Mouse (Mus musculus) embryonic fibroblast, embryonic 13.5 days (primary cell): ENCODE data around the gene Gabrg3. TPM values are rescaled to one million over a fixed set of nuclear protein-coding genes. Genes with fewer than 3 reads are reported as not detected.
"Not testable (repeated sequence)": the region's sequence is repeated elsewhere in the genome, so short reads cannot be mapped to it uniquely, and the experiment has no call there.

Experiments used
- H3K27ac ChIP-seq: 2 replicates; pipeline ENCODE4 v1.5.1; 2012; ENCODE audit warnings: low read length, control low read depth, inconsistent platforms; ENCODE audit not compliant: insufficient read depth
- H3K4me1 ChIP-seq: 2 replicates; pipeline ENCODE4 v1.6.1; 2011; ENCODE audit warnings: low read length; ENCODE audit not compliant: control insufficient read depth, insufficient read depth
- H3K4me3 ChIP-seq: 2 replicates; pipeline ENCODE4 v1.5.1; 2011; ENCODE audit warnings: mild to moderate bottlenecking, control low read depth, low read length; ENCODE audit not compliant: insufficient read depth
- CTCF ChIP-seq: IDR thresholded peaks from 2 replicates; pipeline ENCODE4 v1.5.1; 2011; ENCODE audit warnings: mild to moderate bottlenecking, control low read depth, low read length, moderate library complexity, borderline replicate concordance; ENCODE audit not compliant: insufficient read depth
- POLR2A ChIP-seq: IDR thresholded peaks from 2 replicates; pipeline ENCODE4 v1.6.1; 2011; ENCODE audit warnings: low read depth, mild to moderate bottlenecking, control low read depth, low read length, moderate library complexity
- polyA plus RNA-seq: library from polyadenylated mRNA; stranded (reverse); fragments of >200 nt; gene quantifications from 2 replicates; pipeline ENCODE4 v1.2.4, GENCODE M21; 2011; ENCODE audit warnings: low read depth; ENCODE audit not compliant: missing spikeins, insufficient read length

The Gabrg3 gene
- polyA plus RNA-seq, 1 experiment: not detected

GRCm38 (mm10) chr7:57258893-57259574, 128.0 kb downstream of the Gabrg3 start:
- TF ChIP-seq CTCF (no peak), POLR2A (no peak)
- Histone ChIP-seq H3K4me1 (no peaks in the 10 kb centered on the region), H3K4me3 (no peak overlapping the region), H3K27ac (no peak overlapping the region)

- Histone ChIP-seq H3K27ac (no peak overlapping the region), H3K4me1 (no peaks in the 10 kb centered on the region), H3K4me3 (no peak overlapping the region)
- TF ChIP-seq CTCF (no peak), POLR2A (no peak)
Measured at GRCm38 (mm10) chr7:57243981-57244380, 143.0 kb downstream of the Gabrg3 start.

- no peaks in the 10 kb centered on the region for H3K4me1 ChIP-seq
- TF ChIP-seq POLR2A: no peak
- no peak for TF ChIP-seq CTCF
Measured at GRCm38 (mm10) chr7:57214119-57214518, 172.9 kb downstream of the Gabrg3 start.

GRCm38 (mm10) chr7:57186015-57186414, 201.0 kb downstream of the Gabrg3 start:
- TF ChIP-seq CTCF (no peak), POLR2A (no peak)
- Histone ChIP-seq H3K4me3 (no peak overlapping the region), H3K4me1 (no peaks in the 10 kb centered on the region), H3K27ac (no peak overlapping the region)

More at GRCm38 (mm10) chr7:57214119-57214518, 172.9 kb downstream of the Gabrg3 start:
- no peak overlapping the region for H3K4me3 ChIP-seq
- no peak overlapping the region for H3K27ac ChIP-seq

GRCm38 (mm10) chr7:57175891-57176545, 211.0 kb downstream of the Gabrg3 start:
- not testable (repeated sequence) for H3K4me3 ChIP-seq, H3K4me1 ChIP-seq, H3K27ac ChIP-seq

- H3K27ac ChIP-seq: no peak overlapping the region
- TF ChIP-seq CTCF: no peak
- TF ChIP-seq POLR2A: no peak
Measured at GRCm38 (mm10) chr7:57166931-57167330, 220.1 kb downstream of the Gabrg3 start.

GRCm38 (mm10) chr7:57158211-57158610, 228.8 kb downstream of the Gabrg3 start:
- H3K4me3 ChIP-seq: no peak overlapping the region
- no peaks in the 10 kb centered on the region for H3K4me1 ChIP-seq
- no peak for TF ChIP-seq CTCF
- no peak for TF ChIP-seq POLR2A
- H3K27ac ChIP-seq: no peak overlapping the region

More at GRCm38 (mm10) chr7:57166931-57167330, 220.1 kb downstream of the Gabrg3 start:
- Histone ChIP-seq H3K4me3 (no peak overlapping the region), H3K4me1 (no peaks in the 10 kb centered on the region)

- no peak overlapping the region for H3K4me3 ChIP-seq
- no peaks in the 10 kb centered on the region for H3K4me1 ChIP-seq
- no peak for TF ChIP-seq CTCF
- TF ChIP-seq POLR2A: no peak
- H3K27ac ChIP-seq: no peak overlapping the region
Measured at GRCm38 (mm10) chr7:57153743-57154142, 233.2 kb downstream of the Gabrg3 start.

GRCm38 (mm10) chr7:57150768-57151167, 236.2 kb downstream of the Gabrg3 start:
- H3K4me3 ChIP-seq: no peak overlapping the region
- H3K4me1 ChIP-seq: no peaks in the 10 kb centered on the region
- no peak for TF ChIP-seq CTCF
- no peak for TF ChIP-seq POLR2A
- H3K27ac ChIP-seq: no peak overlapping the region

GRCm38 (mm10) chr7:57138072-57138704, 248.8 kb downstream of the Gabrg3 start:
- TF ChIP-seq POLR2A: no peak
- TF ChIP-seq CTCF: no peak
- H3K27ac ChIP-seq: no peak overlapping the region; the same call in 1 of the 2 replicates
- H3K4me3 ChIP-seq: no peak overlapping the region
- no peaks in the 10 kb centered on the region; the same call in 1 of the 2 replicates for H3K4me1 ChIP-seq
